Mouse (Mus musculus) myocyte (in vitro differentiated cells): ENCODE measurements around the gene Gabbr1.

ENCODE experiments used
- CEBPB ChIP-seq: IDR thresholded peaks from 2 replicates; pipeline ENCODE4 v1.6.1; 2011; ENCODE audit warnings: mild to moderate bottlenecking, moderate library complexity; ENCODE audit not compliant: poor library complexity, insufficient read depth, severe bottlenecking
- POLR2A ChIP-seq: IDR thresholded peaks from one replicate; pipeline ENCODE4 v1.6.1; 2011; ENCODE audit warnings: low read depth, mild to moderate bottlenecking, control low read depth, moderate library complexity; ENCODE audit not compliant: insufficient read length
- USF1 ChIP-seq: IDR thresholded peaks from one replicate; pipeline ENCODE4 v1.6.1; 2011; ENCODE audit warnings: low read depth, mild to moderate bottlenecking, control low read depth, moderate library complexity

DNA sequence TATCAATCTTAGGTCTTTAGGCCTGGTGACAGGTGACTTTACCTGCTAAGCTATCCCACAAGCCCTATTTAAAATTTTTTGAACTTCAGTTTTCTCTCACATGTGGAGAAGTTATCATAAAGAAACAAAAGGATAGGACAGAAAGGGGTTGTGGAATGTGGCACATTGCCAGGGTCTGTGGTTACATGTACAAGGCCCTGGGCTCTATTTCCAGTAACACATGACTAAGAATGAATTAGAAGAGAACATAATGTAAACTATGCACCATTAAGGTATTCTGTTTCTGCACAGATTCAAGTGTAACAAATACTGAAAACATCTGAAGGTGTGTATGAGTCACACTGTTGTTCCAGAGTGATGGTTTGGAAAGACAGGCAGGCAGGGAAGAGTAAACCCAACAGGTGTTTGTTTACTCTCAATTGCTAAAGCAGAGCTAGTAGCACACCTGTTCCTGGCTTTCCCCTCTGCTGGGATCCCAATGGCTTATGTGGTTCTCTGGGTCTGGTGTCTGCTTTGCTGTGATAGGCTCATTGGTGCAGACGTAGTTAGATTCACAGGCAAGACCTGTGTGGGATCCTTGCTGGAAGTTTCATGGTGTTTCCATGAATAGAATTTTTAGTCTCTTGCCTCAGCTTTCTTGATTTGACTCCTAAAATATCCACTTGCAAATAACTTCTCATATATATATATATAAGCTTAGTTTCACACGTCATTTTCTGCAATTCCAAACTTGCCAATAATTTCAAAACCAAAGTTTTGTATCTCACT is 6.5 kb upstream of the Gabbr1 start:
- TF ChIP-seq POLR2A (no peak), CEBPB (no peak), USF1 (no peak)
